Mouse (Mus musculus) lung, postnatal 0 days (tissue): ENCODE data around the gene Cldn2. TPM values are rescaled to one million over a fixed set of nuclear protein-coding genes. Genes with fewer than 3 reads are reported as not detected.
A peak's percentile ranks its signal among the peaks of the same experiment; 100 is the strongest.

Source experiments
- ATAC-seq: fragments of 200-750 bp; cut with Nextera tagmentation; 2 replicates; pipeline ENCODE4 v1.8.0; 2017; ENCODE audit warnings: moderate library complexity
- DNase-seq: peaks from one replicate; pipeline ENCODE4 v3.0.0-alpha.2; 2016; ENCODE audit warnings: low spot score
- H3K27ac ChIP-seq: fragments of 300-500 bp; sonication (generic); 2 replicates; pipeline ENCODE4 v1.5.1; 2014; ENCODE audit warnings: antibody characterized with exemption, mild to moderate bottlenecking, low read length, mixed read lengths
- H3K27me3 ChIP-seq: fragments of 300-500 bp; sonication (generic); replicated peaks from 2 replicates; pipeline ENCODE4 v1.6.1; 2014; ENCODE audit warnings: low read length, mixed read lengths; ENCODE audit not compliant: insufficient read depth
- H3K36me3 ChIP-seq: fragments of 300-500 bp; sonication (generic); 2 replicates; pipeline ENCODE4 v1.6.1; 2014; ENCODE audit warnings: low read length, mixed read lengths; ENCODE audit not compliant: insufficient read depth
- H3K4me1 ChIP-seq: fragments of 300-500 bp; sonication (generic); 2 replicates; pipeline ENCODE4 v1.6.1; 2014; ENCODE audit warnings: antibody characterized with exemption, low read depth, low read length, mixed read lengths; ENCODE audit not compliant: insufficient read depth
- H3K4me2 ChIP-seq: fragments of 300-500 bp; sonication (generic); replicated peaks from 2 replicates; pipeline ENCODE4 v1.6.1; 2014; ENCODE audit warnings: low read depth, mild to moderate bottlenecking, low read length, moderate library complexity, mixed read lengths
- H3K4me3 ChIP-seq: fragments of 300-500 bp; sonication (generic); 2 replicates; pipeline ENCODE4 v1.5.1; 2014; ENCODE audit warnings: low read depth, low read length
- H3K9ac ChIP-seq: fragments of 300-500 bp; sonication (generic); replicated peaks from 2 replicates; pipeline ENCODE4 v1.6.1; 2014; ENCODE audit warnings: low read depth, mild to moderate bottlenecking
- H3K9me3 ChIP-seq: fragments of 300-500 bp; sonication (generic); 2 replicates; pipeline ENCODE4 v1.6.1; 2016; ENCODE audit warnings: low read length, mixed read lengths
- CTCF ChIP-seq: IDR thresholded peaks from 2 replicates; pipeline ENCODE4 v1.5.1; 2016; ENCODE audit warnings: antibody characterized with exemption, mild to moderate bottlenecking
- EP300 ChIP-seq: IDR thresholded peaks from 2 replicates; pipeline ENCODE4 v1.6.1; 2016; ENCODE audit warnings: antibody characterized with exemption, mild to moderate bottlenecking, control low read depth
- WGBS: fragments of 180-500 bp; shearing (Covaris S2); extraction: QIAGEN DNeasy Blood & Tissue Kit; methylation state at CpG from one replicate; pipeline ENCODE4 v1.1.7; 2014; 5-methylcytosine and 5-hydroxymethylcytosine counted together
- polyA plus RNA-seq: library from polyadenylated mRNA; unstranded; fragments of >200 nt; fragmentation: Nextera tagmentation; extraction: Ambion mirVana; gene quantifications from 2 replicates; pipeline ENCODE4 v1.2.1, GENCODE M21; 2015

The Cldn2 gene
- polyA plus RNA-seq, 1 experiment from 2014 or later = 1.3 TPM

DNA sequence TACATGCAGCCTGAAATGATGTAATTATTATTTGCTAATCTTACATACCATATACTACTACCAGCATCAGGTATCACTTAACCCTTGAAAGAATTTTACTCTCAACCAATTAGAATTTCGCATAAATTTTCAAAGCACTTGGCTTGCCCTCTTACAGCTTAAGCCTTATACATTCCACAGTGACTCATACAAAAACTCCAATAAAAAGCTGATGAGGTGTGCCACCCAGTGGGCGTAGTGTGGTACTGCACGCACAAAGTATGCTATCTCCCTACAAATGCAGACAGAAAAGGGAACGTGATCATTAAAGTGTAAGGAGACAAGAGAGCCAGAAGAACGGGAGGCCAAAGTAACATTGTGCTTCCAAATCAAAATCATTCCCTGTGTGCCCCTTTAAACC lies 31.8 kb downstream of the Cldn2 start:
- DNase-seq = peak; percentile 65
- 13% methylated on average over 5 of the region's 5 CpGs for WGBS
- ATAC-seq = peak; percentile 43
- Histone ChIP-seq H3K4me3 (no peak overlapping the region), H3K9ac (no peak overlapping the region), H3K9me3 (no peaks in the 10 kb centered on the region), H3K27ac (no peak overlapping the region), H3K4me1 (no peaks in the 10 kb centered on the region), H3K27me3 (no peaks in the 10 kb centered on the region), H3K36me3 (no peaks in the 10 kb centered on the region), H3K4me2 (no peak overlapping the region)
- TF ChIP-seq CTCF (peak; percentile 85), EP300 (no peak)

DNA sequence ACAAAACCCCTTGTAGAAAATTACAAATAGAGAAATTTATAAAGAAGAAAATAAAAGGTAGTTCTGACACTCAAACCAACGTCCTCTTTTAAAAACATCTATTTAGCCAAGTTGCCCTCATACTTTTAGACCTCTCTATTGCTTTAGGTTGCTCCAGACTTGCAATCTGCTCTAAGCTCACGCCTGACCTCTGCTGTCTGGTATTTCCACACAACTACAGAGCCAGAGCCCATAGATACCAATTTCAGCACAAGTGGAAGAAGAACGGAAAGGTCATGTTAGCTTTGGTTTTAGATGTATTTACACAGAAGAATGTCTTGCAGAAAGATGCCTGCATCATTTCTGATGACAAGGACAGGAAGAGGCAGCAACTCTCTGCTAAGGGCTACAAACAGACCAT lies 38.4 kb downstream of the Cldn2 start:
- H3K27me3 ChIP-seq = no peaks in the 10 kb centered on the region
- no peaks in the 10 kb centered on the region for H3K36me3 ChIP-seq
- DNase-seq = peak; percentile 9
- 30% methylated on average over 3 of the region's 3 CpGs for WGBS
- H3K9me3 ChIP-seq = no peaks in the 10 kb centered on the region
- no peak for TF ChIP-seq EP300
- TF ChIP-seq CTCF = peak; percentile 51
- no peak overlapping the region for H3K9ac ChIP-seq
- no peak overlapping the region for H3K4me3 ChIP-seq
- no peak overlapping the region for H3K27ac ChIP-seq
- no peak overlapping the region for H3K4me2 ChIP-seq
- H3K4me1 ChIP-seq = no peaks in the 10 kb centered on the region
- no peak for ATAC-seq

- Histone ChIP-seq H3K4me2 (no peak overlapping the region), H3K36me3 (no peaks in the 10 kb centered on the region), H3K27ac (no peak overlapping the region), H3K9ac (no peak overlapping the region), H3K4me1 (no peaks in the 10 kb centered on the region), H3K4me3 (no peak overlapping the region), H3K9me3 (no peaks in the 10 kb centered on the region), H3K27me3 (no peaks in the 10 kb centered on the region)
- ATAC-seq = no peak
- TF ChIP-seq CTCF = no peak
- TF ChIP-seq EP300 = no peak
- DNase-seq = no peak
- WGBS = 79% methylated on average over 6 of the region's 6 CpGs
These were observed 40.5 kb downstream of the Cldn2 start for GRCm38 (mm10) chrX:139841091-139841490.

DNA sequence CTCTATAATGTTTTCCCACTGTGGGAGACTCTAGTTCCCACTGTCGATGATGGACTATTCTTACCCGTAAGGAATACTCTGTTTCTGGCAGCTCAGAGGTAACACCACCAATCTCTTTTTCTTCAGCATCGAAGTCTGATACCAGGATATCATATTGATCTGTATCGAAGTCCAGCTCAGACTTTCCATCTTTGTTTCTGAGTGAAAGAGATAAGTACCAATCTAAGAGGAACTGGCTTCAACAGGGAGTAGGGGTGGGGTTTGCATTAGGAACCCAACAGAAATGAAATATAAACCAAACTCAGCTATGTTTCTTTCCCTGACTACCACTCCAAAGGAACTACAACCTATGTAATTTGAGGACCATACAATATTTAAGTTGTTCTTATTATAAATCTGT lies 54.2 kb downstream of the Cldn2 start:
- H3K4me1 ChIP-seq = no peaks in the 10 kb centered on the region
- DNase-seq = no peak
- no peak overlapping the region for H3K4me2 ChIP-seq
- H3K4me3 ChIP-seq = no peak overlapping the region
- H3K27me3 ChIP-seq = no peaks in the 10 kb centered on the region
- no peak overlapping the region for H3K9ac ChIP-seq
- no peaks in the 10 kb centered on the region for H3K36me3 ChIP-seq
- no peak for ATAC-seq
- H3K9me3 ChIP-seq = no peaks in the 10 kb centered on the region
- WGBS = 85% methylated on average over 4 of the region's 4 CpGs
- H3K27ac ChIP-seq = no peak overlapping the region
- TF ChIP-seq CTCF = no peak
- TF ChIP-seq EP300 = no peak

DNA sequence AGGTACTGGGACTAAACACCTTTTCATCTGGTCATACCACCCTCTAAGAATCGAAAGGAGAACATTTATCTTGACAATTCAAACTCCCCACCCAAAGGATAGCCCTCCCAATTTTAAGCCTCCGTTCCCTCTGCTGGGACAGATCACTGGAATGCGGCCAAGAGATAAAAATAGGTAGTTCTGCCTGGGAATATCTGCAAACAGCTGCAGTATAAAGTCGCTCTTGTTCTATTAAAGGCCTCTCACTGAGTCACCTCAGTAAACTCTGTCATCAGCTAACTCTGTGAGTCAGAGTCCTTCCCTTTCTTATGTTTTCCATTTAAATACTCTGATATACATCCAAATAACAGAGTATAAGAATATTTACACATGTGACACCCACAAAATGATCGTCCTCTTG lies 58.8 kb downstream of the Cldn2 start:
- DNase-seq = no peak
- no peak overlapping the region for H3K9ac ChIP-seq
- no peaks in the 10 kb centered on the region for H3K27me3 ChIP-seq
- no peaks in the 10 kb centered on the region for H3K9me3 ChIP-seq
- WGBS = 58% methylated on average over 5 of the region's 5 CpGs
- no peak overlapping the region for H3K4me3 ChIP-seq
- TF ChIP-seq EP300 (no peak), CTCF (no peak)
- H3K27ac ChIP-seq = no peak overlapping the region
- H3K4me2 ChIP-seq = no peak overlapping the region
- ATAC-seq = no peak
- H3K4me1 ChIP-seq = no peaks in the 10 kb centered on the region
- H3K36me3 ChIP-seq = no peaks in the 10 kb centered on the region

Other genes starting within 250 kb of the Cldn2 start
- gene Rnf128, start 237.5 kb upstream of the Cldn2 start, polyA plus RNA-seq = 4.6 and 4.9 TPM in 2 replicates
- gene Tbc1d8b, start 115.8 kb upstream of the Cldn2 start, polyA plus RNA-seq = 2.2 and 2.5 TPM in 2 replicates
- 0.20 and 0.30 TPM in 2 replicates for gene Gm15013, start 86.3 kb upstream of the Cldn2 start, polyA plus RNA-seq
- gene Ripply1, start 18.5 kb upstream of the Cldn2 start, polyA plus RNA-seq = not detected in 2 replicates
- gene Morc4, start 70.8 kb downstream of the Cldn2 start, polyA plus RNA-seq = 5.0 and 6.4 TPM in 2 replicates
- gene Rbm41, start 197.8 kb downstream of the Cldn2 start, polyA plus RNA-seq = 2.6 and 2.9 TPM in 2 replicates